Mouse (Mus musculus) ES-Bruce4 (cell line): ENCODE data around the gene Sprr1a. TPM values are rescaled to one million over a fixed set of nuclear protein-coding genes. Genes with fewer than 3 reads are reported as not detected.

Experiments used
- H3K27ac ChIP-seq: 2 replicates; pipeline ENCODE4 v1.5.1; 2012; ENCODE audit warnings: low read length, inconsistent platforms; ENCODE audit not compliant: insufficient read depth
- H3K27me3 ChIP-seq: 2 replicates; pipeline ENCODE4 v1.6.1; 2012; ENCODE audit warnings: mild to moderate bottlenecking, low read length, inconsistent platforms; ENCODE audit not compliant: control insufficient read depth, poor library complexity, insufficient read depth, severe bottlenecking
- H3K36me3 ChIP-seq: 2 replicates; pipeline ENCODE4 v1.6.1; 2012; ENCODE audit warnings: inconsistent platforms, mild to moderate bottlenecking, low read length, moderate library complexity; ENCODE audit not compliant: control insufficient read depth, poor library complexity, insufficient read depth, severe bottlenecking
- H3K4me1 ChIP-seq: one replicate; pipeline ENCODE4 v1.8.1; 2011; ENCODE audit warnings: low read length; ENCODE audit not compliant: control insufficient read depth, insufficient read depth
- H3K4me3 ChIP-seq: 2 replicates; pipeline ENCODE4 v1.5.1; 2011; ENCODE audit warnings: low read depth, mild to moderate bottlenecking, low read length
- H3K9ac ChIP-seq: 2 replicates; pipeline ENCODE4 v1.6.1; 2012; ENCODE audit warnings: low read depth, mild to moderate bottlenecking, inconsistent platforms; ENCODE audit not compliant: poor library complexity, severe bottlenecking
- H3K9me3 ChIP-seq: replicated peaks from 2 replicates; pipeline ENCODE4 v1.6.1; 2012; ENCODE audit warnings: mild to moderate bottlenecking, low read length, inconsistent platforms; ENCODE audit not compliant: control insufficient read depth, poor library complexity, insufficient read depth, severe bottlenecking
- CTCF ChIP-seq: IDR thresholded peaks from one replicate; pipeline ENCODE4 v1.8.1; 2011; ENCODE audit warnings: low read depth, low read length
- EP300 ChIP-seq: IDR thresholded peaks from 2 replicates; pipeline ENCODE4 v1.6.1; 2011; ENCODE audit warnings: low read depth, low read length; ENCODE audit not compliant: insufficient read depth
- POLR2A ChIP-seq: IDR thresholded peaks from one replicate; pipeline ENCODE4 v1.8.1; 2011; ENCODE audit warnings: low read length; ENCODE audit not compliant: insufficient read depth
- polyA plus RNA-seq: library from polyadenylated mRNA; stranded (reverse); fragments of >200 nt; gene quantifications from 2 replicates; pipeline ENCODE4 v1.2.4, GENCODE M21; 2011; ENCODE audit warnings: low read depth; ENCODE audit not compliant: missing spikeins, insufficient read depth, insufficient read length

Gene Sprr1a
- 1.5 TPM in 1 of 2 replicates, not detected in the other for polyA plus RNA-seq

DNA sequence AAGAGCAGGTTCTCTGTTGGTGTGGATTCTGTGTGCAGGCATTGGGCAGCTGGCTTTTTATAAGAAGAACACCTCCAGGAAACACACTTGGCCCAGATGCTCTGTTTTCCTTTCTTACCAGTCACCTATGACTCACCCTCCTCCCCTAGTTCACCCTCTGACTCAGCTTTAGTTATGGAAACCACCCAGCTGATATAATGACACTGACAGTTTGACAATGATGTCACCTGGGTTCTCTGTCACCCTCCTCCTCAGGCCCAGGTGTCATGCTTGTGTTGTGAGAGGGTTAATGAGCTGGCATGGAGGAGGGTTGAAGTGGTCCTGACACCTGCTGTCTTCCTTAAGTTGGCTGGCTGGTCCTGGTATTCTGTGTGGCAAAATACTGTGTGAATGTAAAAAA, at the start of gene Sprr1a:
Sprr1a (minus strand) TSS at position 33 of the 400 bp plus-strand sequence.
- Histone ChIP-seq H3K36me3 (no peaks in the 10 kb centered on the region), H3K27ac (no peak within 1 kb of the TSS), H3K4me3 (no peak within 1 kb of the TSS), H3K9ac (no peak within 1 kb of the TSS), H3K4me1 (no peaks in the 10 kb centered on the region), H3K27me3 (no peaks in the 10 kb centered on the region), H3K9me3 (no peaks in the 10 kb centered on the region)
- no peak for TF ChIP-seq POLR2A
- TF ChIP-seq CTCF, result no peak
- no peak for TF ChIP-seq EP300

GRCm38 (mm10) chr3:92534411-92534810, 48.7 kb upstream of the Sprr1a start, which contains the start of gene 2310046K23Rik:
Gene 2310046K23Rik, minus strand, starts transcription at chr3:92534511.
- H3K9me3 ChIP-seq, result no peaks in the 10 kb centered on the region
- no peak for TF ChIP-seq EP300
- TF ChIP-seq CTCF, result no peak
- no peak for TF ChIP-seq POLR2A
- no peak within 1 kb of the TSS for H3K9ac ChIP-seq
- H3K4me3 ChIP-seq, result no peak within 1 kb of the TSS
- H3K27ac ChIP-seq, result no peak within 1 kb of the TSS
- H3K4me1 ChIP-seq, result no peaks in the 10 kb centered on the region
- H3K27me3 ChIP-seq, result no peaks in the 10 kb centered on the region
- H3K36me3 ChIP-seq, result no peaks in the 10 kb centered on the region

GRCm38 (mm10) chr3:92512325-92512724, 26.6 kb upstream of the Sprr1a start:
- H3K27me3 ChIP-seq, result peaks cover 1% of the 10 kb centered on the region; the same call in 1 of the 2 replicates
- no peaks in the 10 kb centered on the region for H3K9me3 ChIP-seq
- no peak overlapping the region for H3K4me3 ChIP-seq
- H3K4me1 ChIP-seq, result no peaks in the 10 kb centered on the region
- H3K27ac ChIP-seq, result no peak overlapping the region
- TF ChIP-seq POLR2A (no peak), EP300 (no peak), CTCF (no peak)
- no peaks in the 10 kb centered on the region for H3K36me3 ChIP-seq
- H3K9ac ChIP-seq, result no peak overlapping the region

DNA sequence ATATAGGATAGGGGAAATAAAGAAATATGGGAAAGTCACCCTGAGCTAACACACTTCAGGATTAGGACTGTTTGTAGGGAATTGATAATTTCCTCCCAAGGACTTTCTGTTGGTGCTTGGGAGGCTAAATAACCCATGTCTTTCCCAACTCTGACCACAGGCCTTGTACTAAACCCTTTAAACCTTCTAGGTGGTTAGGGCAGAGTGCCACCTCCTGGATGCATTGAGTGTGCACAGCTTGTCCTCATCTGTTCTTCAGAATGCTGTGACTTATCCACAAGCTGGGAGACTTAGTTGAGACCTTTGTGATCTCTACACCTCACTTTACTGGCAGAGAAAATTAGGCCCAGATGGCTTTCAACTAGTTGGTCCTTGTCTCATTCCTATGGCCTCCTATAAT, 25.1 kb upstream of the Sprr1a start:
- no peak overlapping the region for H3K4me3 ChIP-seq
- no peak overlapping the region for H3K9ac ChIP-seq
- no peak overlapping the region for H3K27ac ChIP-seq
- H3K9me3 ChIP-seq, result no peaks in the 10 kb centered on the region
- H3K4me1 ChIP-seq, result no peaks in the 10 kb centered on the region
- TF ChIP-seq CTCF (no peak), POLR2A (no peak), EP300 (no peak)
- no peaks in the 10 kb centered on the region for H3K36me3 ChIP-seq
- peaks cover 1% of the 10 kb centered on the region; the same call in 1 of the 2 replicates for H3K27me3 ChIP-seq

GRCm38 (mm10) chr3:92508185-92508584, 22.5 kb upstream of the Sprr1a start:
- TF ChIP-seq EP300, result no peak
- no peak for TF ChIP-seq POLR2A
- TF ChIP-seq CTCF, result no peak
- H3K4me3 ChIP-seq, result no peak overlapping the region
- no peaks in the 10 kb centered on the region for H3K36me3 ChIP-seq
- no peak overlapping the region for H3K27ac ChIP-seq
- H3K9me3 ChIP-seq, result no peaks in the 10 kb centered on the region
- no peak overlapping the region for H3K9ac ChIP-seq
- no peaks in the 10 kb centered on the region for H3K4me1 ChIP-seq
- H3K27me3 ChIP-seq, result peaks cover 1% of the 10 kb centered on the region; the same call in 1 of the 2 replicates

DNA sequence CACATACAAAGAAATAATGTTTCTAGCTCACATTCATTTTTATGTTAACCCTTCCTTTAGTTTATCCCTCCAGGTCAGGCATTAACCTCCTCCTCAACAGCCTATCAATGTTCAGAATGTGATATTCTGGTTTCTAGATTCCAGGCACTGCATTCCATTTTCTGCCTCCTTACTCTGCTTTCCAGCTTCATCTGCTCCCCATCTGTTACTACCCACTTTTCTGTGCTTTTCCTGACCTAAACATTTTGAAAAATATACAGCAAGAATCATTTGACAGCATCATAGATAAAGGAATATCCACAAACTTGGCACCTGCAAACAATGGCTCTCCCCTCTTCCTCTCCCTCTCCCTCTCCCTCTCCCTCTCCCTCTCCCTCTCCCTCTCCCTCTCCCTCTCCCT, 17.8 kb upstream of the Sprr1a start:
- H3K4me3 ChIP-seq, result no peak overlapping the region
- no peak overlapping the region for H3K9ac ChIP-seq
- H3K27ac ChIP-seq, result no peak overlapping the region
- no peaks in the 10 kb centered on the region for H3K36me3 ChIP-seq
- no peak for TF ChIP-seq CTCF
- no peak for TF ChIP-seq POLR2A
- no peak for TF ChIP-seq EP300
- H3K27me3 ChIP-seq, result peaks cover 1% of the 10 kb centered on the region; the same call in 1 of the 2 replicates
- H3K4me1 ChIP-seq, result no peaks in the 10 kb centered on the region
- no peaks in the 10 kb centered on the region for H3K9me3 ChIP-seq
